Mouse (Mus musculus) small intestine, adult 2 months (tissue): ENCODE data around the gene Trim43b. TPM values are rescaled to one million over a fixed set of nuclear protein-coding genes. Genes with fewer than 3 reads are reported as not detected.
"Not testable (repeated sequence)": the region's sequence is repeated elsewhere in the genome, so short reads cannot be mapped to it uniquely, and the experiment has no call there.

Experiments
- H3K27ac ChIP-seq: fragments of 200-500 bp; 2 replicates; pipeline ENCODE4 v1.5.1; 2012; ENCODE audit warnings: low read depth, low read length, control low read depth, inconsistent platforms; ENCODE audit not compliant: insufficient read depth
- H3K27me3 ChIP-seq: fragments of 200-500 bp; 2 replicates; pipeline ENCODE4 v1.6.1; 2012; ENCODE audit warnings: mild to moderate bottlenecking, moderate library complexity, low read length, inconsistent platforms; ENCODE audit not compliant: control insufficient read depth, insufficient read depth
- H3K36me3 ChIP-seq: fragments of 200-500 bp; 2 replicates; pipeline ENCODE4 v1.6.1; 2012; ENCODE audit warnings: mild to moderate bottlenecking, low read length, control low read depth, inconsistent platforms; ENCODE audit not compliant: control insufficient read depth, insufficient read depth
- H3K4me1 ChIP-seq: fragments of 200-500 bp; 2 replicates; pipeline ENCODE4 v1.6.1; 2012; ENCODE audit warnings: low read length, inconsistent platforms, mixed read lengths; ENCODE audit not compliant: control insufficient read depth, insufficient read depth, insufficient read length
- H3K4me3 ChIP-seq: fragments of 200-500 bp; 2 replicates; pipeline ENCODE4 v1.5.1; 2012; ENCODE audit warnings: low read depth, mild to moderate bottlenecking, control low read depth, inconsistent platforms, low read length, moderate library complexity
- WGBS: fragments of 180-500 bp; shearing (Covaris S2); methylation state at CpG from one replicate; pipeline ENCODE4 v1.1.7; 2018; 5-methylcytosine and 5-hydroxymethylcytosine counted together
- polyA plus RNA-seq: library from polyadenylated mRNA; depleted of rRNA; stranded (reverse); fragments of >200 nt; gene quantifications from 2 replicates; pipeline ENCODE4 v1.2.3, GENCODE M21; 2012; rRNA removed

The Trim43b gene
- not detected in 2 replicates for polyA plus RNA-seq

DNA sequence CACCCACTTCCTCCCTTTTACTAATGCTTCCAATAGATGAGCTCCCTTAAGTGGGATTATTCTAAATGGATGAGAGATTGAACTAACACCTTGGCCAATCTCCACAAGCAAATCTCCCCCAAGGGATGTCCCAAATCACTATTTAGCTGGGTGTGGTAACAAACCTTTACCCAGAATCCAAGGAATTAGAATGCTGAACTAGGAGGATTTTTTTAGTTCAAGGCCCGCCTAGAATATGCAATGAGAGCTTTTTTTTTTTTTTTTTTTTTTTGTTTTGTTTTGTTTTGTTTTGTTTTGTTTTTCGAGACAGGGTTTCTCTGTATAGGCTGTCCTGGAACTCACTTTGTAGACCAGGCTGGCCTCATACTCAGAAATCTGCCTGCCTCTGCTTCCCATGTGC, at the start of gene Trim43b:
Gene Trim43b (minus strand): TSS at position 101 of the 400 bp plus-strand sequence.
- H3K27me3 ChIP-seq, H3K36me3 ChIP-seq, H3K4me1 ChIP-seq, H3K4me3 ChIP-seq, H3K27ac ChIP-seq: not testable (repeated sequence)
- 88% methylated on average over 2 of the region's 2 CpGs for WGBS

DNA sequence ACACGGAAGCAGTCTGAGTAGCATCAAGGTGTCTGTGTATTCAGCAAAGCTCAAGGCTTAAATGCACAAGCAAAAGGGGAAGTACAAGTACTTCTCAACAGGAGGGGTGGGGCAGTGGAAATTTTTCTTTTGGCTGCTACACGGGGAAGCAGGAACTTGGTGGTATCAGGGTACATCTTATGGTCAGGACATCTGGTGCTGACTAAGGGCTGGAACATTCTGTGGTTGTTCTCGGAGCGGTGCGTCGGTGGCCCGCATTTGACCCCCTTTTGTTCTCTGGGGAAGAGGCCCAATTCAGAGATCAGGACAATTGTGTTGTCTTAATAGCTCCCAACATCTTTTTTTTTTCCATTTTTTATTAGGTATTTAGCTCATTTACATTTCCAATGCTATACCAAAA, 11.9 kb upstream of the Trim43b start:
- not testable (repeated sequence) for H3K4me3 ChIP-seq, H3K27me3 ChIP-seq, H3K27ac ChIP-seq, H3K4me1 ChIP-seq, H3K36me3 ChIP-seq
- WGBS: 87% methylated on average over 7 of the region's 7 CpGs

DNA sequence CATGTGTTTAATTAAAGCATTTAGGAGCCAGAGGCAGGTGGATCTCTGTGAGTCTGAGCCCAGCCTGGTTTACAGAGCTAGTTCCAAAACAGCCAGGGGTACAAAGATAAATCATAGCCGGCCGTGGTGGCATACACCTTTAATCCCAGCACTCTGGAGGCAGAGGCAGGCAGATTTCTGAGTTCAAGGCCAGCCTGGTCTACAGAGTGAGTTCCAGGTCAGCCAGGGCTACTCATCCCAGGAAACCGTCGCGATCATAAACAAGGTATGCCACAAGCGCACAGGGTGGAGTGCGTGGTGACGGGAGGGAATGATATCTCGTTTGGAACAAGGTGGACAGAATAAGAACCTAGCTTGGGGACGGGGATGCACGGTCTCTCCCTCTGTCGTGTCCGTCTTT, 5.9 kb downstream of the Trim43b start:
- WGBS: 93% methylated on average over 13 of the region's 13 CpGs
- not testable (repeated sequence) for H3K27ac ChIP-seq, H3K27me3 ChIP-seq, H3K36me3 ChIP-seq, H3K4me1 ChIP-seq, H3K4me3 ChIP-seq

DNA sequence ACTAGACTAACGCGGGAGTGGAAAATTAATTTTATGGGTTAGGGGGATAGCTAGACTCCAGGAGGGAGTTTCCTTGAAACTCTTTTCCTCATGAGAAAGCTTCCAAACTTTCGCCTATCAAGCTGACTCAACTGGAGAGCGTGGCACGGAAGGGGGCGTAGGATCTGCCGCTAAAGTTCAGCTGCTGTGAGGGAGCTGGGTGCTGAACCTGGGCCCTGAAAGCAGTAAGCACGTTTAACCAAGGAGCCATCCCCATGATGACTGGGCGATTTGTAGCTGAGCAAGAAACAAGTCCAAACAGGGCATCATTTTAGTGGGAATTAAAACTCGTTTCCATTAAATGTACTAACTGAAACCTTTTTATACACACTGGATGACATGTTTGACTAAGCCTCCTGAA, 13.0 kb downstream of the Trim43b start:
- H3K36me3 ChIP-seq, H3K4me1 ChIP-seq: not testable (repeated sequence)
- 52% methylated on average over 10 of the region's 10 CpGs for WGBS

DNA sequence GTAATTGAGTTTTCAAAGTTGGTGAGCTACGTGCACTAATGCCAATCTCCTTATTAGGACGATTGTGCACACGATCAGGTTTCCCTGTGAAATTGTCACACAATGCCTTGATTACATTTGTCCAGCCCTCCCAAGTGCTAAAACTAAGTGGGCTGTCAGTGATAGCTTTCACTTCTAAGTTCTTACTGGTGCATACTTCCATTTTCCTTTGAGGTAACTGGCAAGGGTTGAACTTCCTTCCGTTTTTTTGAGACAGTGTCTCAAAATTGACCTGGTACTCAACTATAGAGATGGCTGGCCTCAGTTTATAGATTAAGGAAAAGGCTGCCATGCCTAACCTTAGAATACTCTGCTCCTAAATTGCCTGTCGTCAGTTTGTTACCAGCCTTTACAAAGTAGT, 16.1 kb downstream of the Trim43b start:
- not testable (repeated sequence) for H3K27me3 ChIP-seq, H3K4me1 ChIP-seq, H3K27ac ChIP-seq, H3K36me3 ChIP-seq, H3K4me3 ChIP-seq
- WGBS: 79% methylated on average over 2 of the region's 5 CpGs

More for the DNA sequence above, 13.0 kb downstream of the Trim43b start:
- H3K27me3 ChIP-seq, H3K27ac ChIP-seq, H3K4me3 ChIP-seq: not testable (repeated sequence)

DNA sequence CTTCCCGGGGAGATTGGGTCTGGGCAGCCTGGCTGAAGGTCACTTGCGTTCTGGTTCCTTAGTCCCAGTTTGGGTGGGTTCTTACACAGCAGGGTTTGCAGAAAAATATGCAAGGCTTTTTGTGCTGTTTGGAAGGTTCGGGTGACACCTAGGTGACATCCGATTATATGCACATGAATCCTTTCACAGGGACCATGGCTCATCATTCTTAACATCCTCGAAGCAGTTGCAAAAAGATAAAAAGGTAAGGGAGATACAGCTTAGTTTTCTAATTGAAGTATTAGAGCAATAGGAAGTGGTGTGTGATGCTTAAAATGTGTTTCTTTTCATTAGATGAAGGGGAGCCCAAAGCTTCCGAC, 25.5 kb downstream of the Trim43b start:
- not testable (repeated sequence) for H3K4me3 ChIP-seq, H3K27ac ChIP-seq, H3K36me3 ChIP-seq, H3K4me1 ChIP-seq, H3K27me3 ChIP-seq
- whole genome bisulfite sequencing: 95% methylated on average over 4 of the region's 6 CpGs

DNA sequence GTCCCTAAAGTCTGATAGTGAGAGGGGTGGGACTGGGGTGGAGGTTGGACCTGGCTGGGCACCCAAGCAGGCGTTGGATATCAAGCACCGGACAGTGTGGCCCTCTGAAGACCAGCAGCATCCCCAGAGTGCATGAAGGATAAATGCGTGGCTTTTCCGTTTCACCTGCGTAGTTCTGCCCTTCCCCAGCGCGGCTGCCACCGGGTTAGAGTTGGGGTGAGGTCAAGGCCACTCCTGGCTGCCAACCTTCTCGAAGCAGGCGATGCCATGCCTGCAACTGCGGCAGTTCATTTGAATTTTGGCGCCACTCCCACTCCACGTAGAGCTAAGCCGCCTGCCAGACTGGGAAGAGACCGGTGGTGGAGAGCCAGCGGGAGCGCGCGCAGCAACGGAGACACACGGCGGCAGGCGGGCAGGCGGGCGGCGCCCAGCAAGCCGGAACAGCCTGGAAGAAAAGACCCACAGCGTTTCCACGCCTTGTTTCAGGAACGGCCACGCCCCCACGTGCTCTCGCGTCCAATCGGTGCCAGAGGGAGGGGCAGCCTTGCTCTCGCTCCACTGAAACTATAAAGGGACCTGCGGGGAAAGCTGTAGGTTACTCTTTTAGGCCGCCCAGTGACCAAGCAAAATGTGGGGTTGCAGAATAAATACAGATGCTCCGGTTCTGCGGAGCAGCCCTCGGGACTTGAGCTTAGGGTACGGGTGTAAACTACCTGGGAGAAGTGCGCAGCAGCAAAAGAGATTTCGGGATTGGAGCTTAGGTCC, 26.1 kb downstream of the Trim43b start:
- not testable (repeated sequence) for H3K4me1 ChIP-seq, H3K4me3 ChIP-seq, H3K27ac ChIP-seq, H3K36me3 ChIP-seq, H3K27me3 ChIP-seq
- 80% methylated on average over 44 of the region's 44 CpGs for WGBS

Other genes starting within 250 kb of the Trim43b start
- gene Bcl2a1a, start 135.9 kb downstream of the Trim43b start, polyA plus RNA-seq: 0.28 and 0.90 TPM in 2 replicates
- 1.2 and 1.4 TPM in 2 replicates for gene Bcl2a1b, start 106.4 kb upstream of the Trim43b start, polyA plus RNA-seq
- not detected in 2 replicates for gene Gm29094, start 106.5 kb upstream of the Trim43b start, polyA plus RNA-seq
- gene Mthfs, start 117.8 kb upstream of the Trim43b start, polyA plus RNA-seq: 1.3 and 2.8 TPM in 2 replicates